Mouse (Mus musculus) ES-Bruce4 (cell line): ENCODE data around the gene Lyrm1. TPM values are rescaled to one million over a fixed set of nuclear protein-coding genes. Genes with fewer than 3 reads are reported as not detected.
A peak's percentile ranks its signal among the peaks of the same experiment; 100 is the strongest.

Source experiments
- H3K27ac ChIP-seq: 2 replicates; pipeline ENCODE4 v1.5.1; 2012; ENCODE audit warnings: low read length, inconsistent platforms; ENCODE audit not compliant: insufficient read depth
- H3K27me3 ChIP-seq: 2 replicates; pipeline ENCODE4 v1.6.1; 2012; ENCODE audit warnings: mild to moderate bottlenecking, low read length, inconsistent platforms; ENCODE audit not compliant: control insufficient read depth, poor library complexity, insufficient read depth, severe bottlenecking
- H3K36me3 ChIP-seq: 2 replicates; pipeline ENCODE4 v1.6.1; 2012; ENCODE audit warnings: inconsistent platforms, mild to moderate bottlenecking, low read length, moderate library complexity; ENCODE audit not compliant: control insufficient read depth, poor library complexity, insufficient read depth, severe bottlenecking
- H3K4me1 ChIP-seq: one replicate; pipeline ENCODE4 v1.8.1; 2011; ENCODE audit warnings: low read length; ENCODE audit not compliant: control insufficient read depth, insufficient read depth
- H3K4me3 ChIP-seq: 2 replicates; pipeline ENCODE4 v1.5.1; 2011; ENCODE audit warnings: low read depth, mild to moderate bottlenecking, low read length
- H3K9ac ChIP-seq: 2 replicates; pipeline ENCODE4 v1.6.1; 2012; ENCODE audit warnings: low read depth, mild to moderate bottlenecking, inconsistent platforms; ENCODE audit not compliant: poor library complexity, severe bottlenecking
- H3K9me3 ChIP-seq: replicated peaks from 2 replicates; pipeline ENCODE4 v1.6.1; 2012; ENCODE audit warnings: mild to moderate bottlenecking, low read length, inconsistent platforms; ENCODE audit not compliant: control insufficient read depth, poor library complexity, insufficient read depth, severe bottlenecking
- CTCF ChIP-seq: IDR thresholded peaks from one replicate; pipeline ENCODE4 v1.8.1; 2011; ENCODE audit warnings: low read depth, low read length
- EP300 ChIP-seq: IDR thresholded peaks from 2 replicates; pipeline ENCODE4 v1.6.1; 2011; ENCODE audit warnings: low read depth, low read length; ENCODE audit not compliant: insufficient read depth
- POLR2A ChIP-seq: IDR thresholded peaks from one replicate; pipeline ENCODE4 v1.8.1; 2011; ENCODE audit warnings: low read length; ENCODE audit not compliant: insufficient read depth
- polyA plus RNA-seq: library from polyadenylated mRNA; stranded (reverse); fragments of >200 nt; gene quantifications from 2 replicates; pipeline ENCODE4 v1.2.4, GENCODE M21; 2011; ENCODE audit warnings: low read depth; ENCODE audit not compliant: missing spikeins, insufficient read depth, insufficient read length

The Lyrm1 gene
- polyA plus RNA-seq, 1 experiment: 7.2 TPM

GRCm38 (mm10) chr7:119854362-119854761 is 41.3 kb upstream of the Lyrm1 start:
- no peak overlapping the region for H3K4me3 ChIP-seq
- no peak overlapping the region for H3K9ac ChIP-seq
- no peak overlapping the region for H3K27ac ChIP-seq
- H3K4me1 ChIP-seq: peaks cover 2% of the 10 kb centered on the region
- H3K9me3 ChIP-seq: no peaks in the 10 kb centered on the region
- H3K36me3 ChIP-seq: peaks cover 19% of the 10 kb centered on the region
- no peaks in the 10 kb centered on the region for H3K27me3 ChIP-seq
- TF ChIP-seq CTCF (no peak), POLR2A (no peak), EP300 (no peak)

DNA sequence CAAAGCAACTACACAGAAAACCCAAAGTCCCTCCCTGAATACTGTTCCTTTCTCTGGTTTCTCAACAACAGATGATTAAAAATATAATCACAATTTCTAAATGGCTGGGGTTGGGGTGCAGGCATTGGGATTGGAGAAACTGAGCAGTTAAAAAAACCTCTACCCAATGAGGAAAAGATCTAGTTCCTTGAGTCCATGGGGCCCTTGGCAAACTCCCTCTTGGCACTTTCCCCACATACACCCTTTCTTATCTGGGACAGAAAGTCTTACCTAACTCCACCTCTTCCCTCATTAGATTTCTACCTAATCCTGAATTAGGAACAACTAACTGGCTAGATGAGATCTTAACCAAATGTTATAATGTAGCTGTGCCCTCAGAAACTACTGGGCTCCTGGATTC is 40.6 kb upstream of the Lyrm1 start:
- no peak overlapping the region for H3K27ac ChIP-seq
- no peak for TF ChIP-seq CTCF
- no peak for TF ChIP-seq POLR2A
- no peak for TF ChIP-seq EP300
- H3K9me3 ChIP-seq: no peaks in the 10 kb centered on the region
- peaks cover 2% of the 10 kb centered on the region for H3K4me1 ChIP-seq
- no peak overlapping the region for H3K4me3 ChIP-seq
- H3K27me3 ChIP-seq: no peaks in the 10 kb centered on the region
- H3K36me3 ChIP-seq: peaks cover 17% of the 10 kb centered on the region
- H3K9ac ChIP-seq: no peak overlapping the region

DNA sequence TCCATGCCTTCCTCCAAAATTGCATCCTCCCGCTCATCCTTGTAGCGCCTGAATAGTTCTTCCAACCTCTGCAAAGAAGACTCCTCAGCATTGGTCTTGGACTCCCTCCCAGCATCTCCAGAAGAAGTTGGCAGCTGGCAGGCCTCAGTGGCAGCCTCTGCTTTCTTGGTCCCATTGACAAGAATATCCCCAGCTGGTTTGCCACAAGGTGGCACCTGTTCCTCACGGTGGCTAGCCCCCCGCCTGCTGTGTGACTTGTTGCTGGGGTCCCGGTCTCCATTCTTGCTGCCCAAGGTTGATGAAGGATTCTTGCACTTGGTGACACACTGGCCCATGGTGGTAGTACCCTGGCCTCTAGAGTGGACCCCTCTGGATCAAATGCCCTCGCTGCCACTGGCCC is 36.2 kb upstream of the Lyrm1 start:
- H3K4me3 ChIP-seq: no peak overlapping the region
- TF ChIP-seq POLR2A (no peak), EP300 (no peak), CTCF (peak; percentile 51)
- H3K27ac ChIP-seq: peak overlapping the region; percentile 94
- peaks cover 13% of the 10 kb centered on the region for H3K36me3 ChIP-seq
- H3K9ac ChIP-seq: no peak overlapping the region
- H3K4me1 ChIP-seq: peaks cover 2% of the 10 kb centered on the region
- no peaks in the 10 kb centered on the region for H3K27me3 ChIP-seq
- H3K9me3 ChIP-seq: no peaks in the 10 kb centered on the region

DNA sequence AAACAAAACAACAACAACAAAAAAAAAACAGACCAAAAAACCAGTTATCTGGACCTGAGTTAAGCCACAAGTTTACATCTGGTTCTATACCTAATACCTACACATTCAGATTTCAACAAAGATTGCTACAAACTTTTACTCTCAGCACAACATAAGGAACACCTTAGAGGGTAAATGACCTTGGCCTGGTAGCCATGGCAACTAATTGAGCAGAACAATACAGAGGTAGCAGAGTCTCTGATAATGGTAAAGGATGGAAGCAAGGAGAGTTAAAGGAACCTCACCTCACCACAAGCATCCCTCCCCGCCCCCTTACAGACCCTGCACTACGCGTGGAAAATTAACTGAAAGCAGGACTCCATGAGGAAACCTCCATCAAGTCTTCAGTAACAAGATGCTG is 35.5 kb upstream of the Lyrm1 start:
- Histone ChIP-seq H3K9ac (peak overlapping the region; percentile 58; the same call in 1 of the 2 replicates), H3K27ac (peak overlapping the region; percentile 95), H3K4me1 (peaks cover 2% of the 10 kb centered on the region), H3K9me3 (no peaks in the 10 kb centered on the region), H3K36me3 (peaks cover 10% of the 10 kb centered on the region; the same call in 1 of the 2 replicates), H3K4me3 (0 out of 2 replicates have a peak overlapping the region, but pooled peaks have one; percentile 18), H3K27me3 (no peaks in the 10 kb centered on the region)
- TF ChIP-seq POLR2A: no peak
- TF ChIP-seq CTCF: no peak
- no peak for TF ChIP-seq EP300

DNA sequence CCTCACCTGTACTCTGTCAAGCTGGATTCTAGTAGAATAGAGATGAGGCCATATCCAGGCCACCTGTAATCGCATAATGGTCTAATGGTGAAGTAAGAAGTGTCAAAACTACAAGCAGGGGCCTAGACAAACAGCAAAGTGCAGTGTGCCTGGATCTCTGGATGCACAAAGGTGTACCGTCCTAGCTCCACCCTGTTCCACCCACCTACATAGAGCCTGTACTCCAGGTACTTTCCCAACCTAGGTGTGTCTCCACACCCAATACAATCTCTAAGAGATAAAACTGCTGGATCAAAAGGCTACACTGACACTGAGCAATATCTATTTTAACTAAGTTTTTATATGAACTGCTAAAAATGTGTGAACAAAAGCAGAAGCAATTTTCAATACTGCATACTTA is 35.1 kb upstream of the Lyrm1 start:
- Histone ChIP-seq H3K27ac (peak overlapping the region; percentile 95), H3K27me3 (no peaks in the 10 kb centered on the region), H3K4me3 (no peak overlapping the region), H3K9ac (peak overlapping the region; percentile 58; the same call in 1 of the 2 replicates), H3K4me1 (peaks cover 2% of the 10 kb centered on the region), H3K36me3 (peaks cover 9% of the 10 kb centered on the region; the same call in 1 of the 2 replicates), H3K9me3 (no peaks in the 10 kb centered on the region)
- TF ChIP-seq EP300: 0 out of 2 replicates have a peak, but pooled peaks have one; percentile 12
- no peak for TF ChIP-seq CTCF

DNA sequence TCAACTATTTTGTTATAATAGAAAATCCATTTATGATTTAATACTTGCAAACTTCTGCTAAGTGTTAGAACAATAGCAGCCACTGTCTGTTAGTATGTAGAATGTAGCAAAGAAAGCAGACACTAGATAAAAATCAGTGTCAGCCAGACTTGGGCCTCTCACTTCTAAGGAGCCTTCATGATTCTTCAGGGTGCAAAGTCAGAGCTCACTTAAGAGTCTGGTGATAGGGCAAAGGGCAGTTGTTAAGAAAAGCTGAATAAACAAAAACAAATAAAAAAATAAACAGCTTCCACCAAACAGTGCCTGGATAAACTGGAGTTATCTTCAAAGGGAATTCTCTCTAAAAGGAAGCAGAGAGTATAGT is 34.7 kb upstream of the Lyrm1 start:
- Histone ChIP-seq H3K27me3 (no peaks in the 10 kb centered on the region), H3K4me3 (no peak overlapping the region), H3K9me3 (no peaks in the 10 kb centered on the region), H3K4me1 (peaks cover 2% of the 10 kb centered on the region), H3K27ac (peak overlapping the region; percentile 100), H3K36me3 (peaks cover 7% of the 10 kb centered on the region; the same call in 1 of the 2 replicates), H3K9ac (no peak overlapping the region)
- TF ChIP-seq EP300: no peak
- TF ChIP-seq CTCF: no peak
- no peak for TF ChIP-seq POLR2A
